Mouse (Mus musculus): Measurements from ENCODE around the gene Cd164.

The Cd164 gene

GRCm38 (mm10) chr10:41546396-41547165 is 27.4 kb downstream of the Cd164 start:
- DNase-seq (ENCODE audit: low read depth, low spot score), result no peak

DNA sequence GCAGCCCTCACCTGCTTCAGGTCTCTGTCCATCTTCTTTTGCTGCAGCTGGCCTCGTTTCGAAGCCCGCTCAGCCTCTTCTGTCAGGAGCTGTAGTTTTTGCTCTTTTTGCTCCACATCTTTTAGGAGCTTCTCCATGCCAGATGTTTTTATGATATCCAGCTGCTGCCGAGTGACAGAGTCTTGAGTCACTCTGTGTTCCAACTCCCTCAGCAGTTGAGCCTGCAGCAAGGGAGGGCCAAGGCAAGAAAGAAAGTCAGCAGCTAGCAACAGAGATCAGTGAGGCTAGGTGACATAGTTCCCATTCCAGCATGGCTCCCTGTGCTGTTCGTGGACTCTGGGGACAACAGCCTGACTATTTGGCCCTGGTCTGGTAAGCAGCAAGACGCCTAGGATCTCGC is 31.5 kb downstream of the Cd164 start:
- DNase-seq (ENCODE audit: low read depth, low spot score), result no peak

GRCm38 (mm10) chr10:41552319-41552718 is 33.1 kb downstream of the Cd164 start:
- no peak for DNase-seq (ENCODE audit: low read depth, low spot score)

DNA sequence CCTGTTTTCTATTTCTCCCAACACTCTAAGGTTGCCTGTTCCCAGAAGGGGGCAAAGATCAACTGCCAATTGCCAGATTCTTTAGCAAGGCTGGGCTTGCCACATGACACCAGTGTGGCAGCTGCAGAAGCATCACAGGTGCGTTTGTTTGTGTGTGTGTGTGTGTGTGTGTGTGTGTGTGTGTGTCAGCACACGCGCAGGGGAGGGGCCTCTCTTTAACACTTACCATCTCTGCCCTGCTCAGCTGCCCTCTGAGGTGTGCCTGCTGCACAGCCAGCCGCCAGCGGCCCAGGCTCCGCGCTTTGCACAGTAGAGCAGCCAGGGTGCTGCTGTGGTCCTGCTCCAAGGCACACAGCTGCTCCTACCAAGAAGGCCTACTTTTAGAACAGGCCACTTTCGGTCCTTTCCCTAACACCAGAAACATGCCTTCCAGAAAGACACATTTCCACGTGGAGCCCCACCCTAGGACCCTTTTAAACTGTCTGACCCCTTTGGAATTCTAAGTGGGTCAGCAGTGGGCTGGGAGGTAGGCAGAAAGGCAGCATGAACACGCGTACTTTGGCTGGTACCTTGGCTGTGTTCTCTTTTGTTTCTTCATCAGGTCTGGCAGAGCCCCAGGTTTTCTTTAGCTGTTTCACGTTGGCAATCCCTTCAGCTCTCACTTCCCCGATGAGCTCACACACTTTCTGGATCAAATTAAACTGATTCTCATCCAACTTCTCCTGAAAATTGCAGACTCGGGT is 33.8 kb downstream of the Cd164 start:
- peak; percentile 55 for DNase-seq (ENCODE audit: low read depth, low spot score)

- DNase-seq (ENCODE audit: low read depth, low spot score), result no peak
These were observed 34.5 kb downstream of the Cd164 start for GRCm38 (mm10) chr10:41553711-41554110.

DNA sequence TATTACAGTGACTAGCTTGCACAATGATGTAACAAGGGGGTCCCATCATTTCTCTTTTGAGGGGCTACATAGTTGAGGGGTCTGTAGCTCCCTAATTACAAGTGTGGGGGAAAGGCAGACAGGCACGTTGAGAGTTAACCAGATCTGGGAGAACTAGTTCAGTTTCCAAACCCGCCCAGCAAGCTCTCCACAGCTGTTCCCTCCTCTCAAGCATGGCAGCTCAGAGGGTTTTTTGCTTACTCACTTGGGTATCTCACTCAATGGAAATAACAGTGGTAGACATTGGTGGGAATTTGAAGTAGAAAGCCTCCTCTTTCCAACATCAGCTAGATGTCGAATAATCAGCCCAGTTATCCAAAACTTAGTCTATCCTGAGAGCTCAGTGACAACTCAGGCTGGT is 35.9 kb downstream of the Cd164 start:
- no peak for DNase-seq (ENCODE audit: low read depth, low spot score)

GRCm38 (mm10) chr10:41558401-41558800 is 39.2 kb downstream of the Cd164 start:
- DNase-seq (ENCODE audit: low read depth, low spot score), result no peak

GRCm38 (mm10) chr10:41561701-41562395 is 42.6 kb downstream of the Cd164 start:
- no peak for DNase-seq (ENCODE audit: low read depth, low spot score)

- no peak for DNase-seq (ENCODE audit: low read depth, low spot score)
These were observed 45.9 kb downstream of the Cd164 start for GRCm38 (mm10) chr10:41565141-41565540.

DNA sequence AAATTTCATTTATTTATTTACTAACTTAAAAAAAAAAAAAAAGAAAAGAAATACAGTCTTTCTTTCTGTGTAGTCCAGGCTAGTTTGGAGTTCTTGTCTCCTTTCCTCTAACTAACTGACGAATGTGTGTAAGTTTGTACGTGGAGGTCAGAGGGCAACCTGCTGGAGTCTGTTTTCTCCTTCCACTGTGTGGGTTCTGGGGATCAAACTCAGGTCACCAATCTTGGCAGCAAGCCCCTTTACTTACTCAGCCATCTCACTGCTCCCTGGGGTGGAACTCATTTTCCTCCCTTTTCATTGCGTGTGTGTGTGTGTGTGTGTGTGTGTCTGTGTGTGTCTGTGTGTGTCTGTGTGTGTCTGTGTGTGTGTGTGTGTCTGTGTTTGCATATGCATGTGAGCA is 49.1 kb downstream of the Cd164 start:
- DNase-seq (ENCODE audit: low read depth, low spot score), result no peak

- no peak for DNase-seq (ENCODE audit: low read depth, low spot score)
These were observed 51.9 kb downstream of the Cd164 start for GRCm38 (mm10) chr10:41571065-41571464.

- DNase-seq (ENCODE audit: low read depth, low spot score), result peak; percentile 44
These were observed 53.1 kb downstream of the Cd164 start for GRCm38 (mm10) chr10:41572274-41572673.

DNA sequence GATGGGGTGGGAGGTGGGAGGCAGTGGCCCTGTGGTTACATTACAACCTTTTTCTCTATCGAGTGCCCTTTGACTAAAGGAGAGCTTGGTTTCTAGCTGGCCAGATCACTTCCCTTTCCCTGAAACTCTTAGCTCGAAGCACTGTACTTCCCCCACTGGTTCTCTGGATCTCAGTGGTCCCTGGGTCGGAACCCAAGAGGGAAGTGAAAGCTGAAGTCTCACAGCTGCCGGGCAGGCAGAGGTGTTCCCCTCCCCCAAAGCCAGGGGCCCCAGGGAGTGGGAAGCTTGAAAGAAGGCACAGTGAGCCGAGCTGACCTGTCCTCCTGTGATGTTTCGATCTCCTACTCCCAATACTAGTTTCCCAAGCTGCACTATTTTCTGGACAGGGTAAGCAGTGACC is 54.0 kb downstream of the Cd164 start:
- no peak for DNase-seq (ENCODE audit: low read depth, low spot score)

- DNase-seq (ENCODE audit: low read depth, low spot score), result no peak
These were observed 56.5 kb downstream of the Cd164 start for GRCm38 (mm10) chr10:41575451-41576327.

DNA sequence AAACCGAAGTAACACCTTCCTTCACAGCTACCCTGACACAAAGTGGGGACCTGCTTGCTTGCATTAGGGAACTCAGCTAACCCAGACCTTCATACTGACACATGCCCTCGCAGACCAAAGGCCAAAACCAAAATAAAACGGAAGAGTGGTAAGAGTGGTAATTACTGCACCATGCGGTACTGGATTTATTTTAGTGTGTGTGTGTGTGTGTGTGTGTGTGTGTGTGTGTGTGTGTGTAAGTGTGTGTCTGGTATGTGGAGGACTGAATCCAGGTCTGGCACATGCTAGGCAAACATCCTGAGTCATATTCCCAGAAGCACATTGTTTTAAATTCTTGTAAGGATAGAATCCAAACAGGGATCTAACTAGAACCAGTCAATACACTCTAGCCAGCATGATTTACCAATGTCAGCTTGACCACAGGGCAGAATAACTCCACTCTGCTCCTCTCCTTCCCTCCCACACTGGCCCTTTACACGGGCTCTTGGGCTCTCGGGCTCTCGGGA is 57.2 kb downstream of the Cd164 start:
- no peak for DNase-seq (ENCODE audit: low read depth, low spot score)

GRCm38 (mm10) chr10:41578541-41578940 is 59.3 kb downstream of the Cd164 start:
- no peak for DNase-seq (ENCODE audit: low read depth, low spot score)

GRCm38 (mm10) chr10:41580441-41580840 is 61.2 kb downstream of the Cd164 start:
- DNase-seq (ENCODE audit: low read depth, low spot score), result no peak
